Mouse (Mus musculus) fat pad, adult 2 months (tissue): ENCODE measurements around the gene Mrps16.

Experiments used
- DNase-seq: peaks from one replicate; pipeline ENCODE4 v3.0.0-alpha.2; 2011; ENCODE audit warnings: low read depth, low spot score; ENCODE audit errors: extremely low read depth

The Mrps16 gene

DNA sequence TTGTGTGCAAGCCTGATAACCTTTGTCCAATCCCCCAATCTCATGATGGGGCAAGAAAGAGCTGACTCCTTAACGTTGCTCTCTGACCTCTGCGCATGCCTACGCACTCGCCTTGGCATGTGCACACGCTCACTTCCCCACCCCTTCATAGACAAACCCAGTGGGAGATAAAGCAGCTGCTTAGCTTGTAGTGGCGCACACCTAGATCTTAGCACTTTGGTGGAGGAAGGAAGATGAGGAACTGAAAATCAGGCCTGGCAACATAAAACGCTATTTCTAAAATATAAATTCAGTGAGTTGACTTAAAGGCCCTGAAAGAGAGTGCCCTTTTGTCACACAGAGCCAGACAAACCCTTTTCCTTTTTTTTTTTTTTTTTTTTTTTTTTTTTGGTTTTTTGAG lies 22.6 kb downstream of the Mrps16 start:
- no peak for DNase-seq

DNA sequence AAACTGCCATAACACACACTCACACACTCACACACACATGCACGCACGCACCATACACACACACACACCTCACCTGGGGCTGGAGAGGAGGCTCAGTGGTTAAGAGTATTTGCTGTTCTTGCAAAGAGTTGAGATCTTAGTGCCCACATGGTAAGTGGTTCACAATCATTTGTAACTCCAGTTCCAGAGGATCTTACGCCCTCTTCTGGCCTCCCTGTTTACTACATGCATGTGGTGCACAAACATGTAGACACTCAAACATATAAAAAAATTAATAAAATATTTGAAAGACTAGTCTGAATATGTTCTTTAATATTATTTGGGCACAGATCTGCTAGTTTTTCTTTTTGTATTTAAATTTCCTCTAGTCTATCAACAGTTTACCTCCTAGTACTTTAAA lies 25.2 kb downstream of the Mrps16 start:
- no peak for DNase-seq

DNA sequence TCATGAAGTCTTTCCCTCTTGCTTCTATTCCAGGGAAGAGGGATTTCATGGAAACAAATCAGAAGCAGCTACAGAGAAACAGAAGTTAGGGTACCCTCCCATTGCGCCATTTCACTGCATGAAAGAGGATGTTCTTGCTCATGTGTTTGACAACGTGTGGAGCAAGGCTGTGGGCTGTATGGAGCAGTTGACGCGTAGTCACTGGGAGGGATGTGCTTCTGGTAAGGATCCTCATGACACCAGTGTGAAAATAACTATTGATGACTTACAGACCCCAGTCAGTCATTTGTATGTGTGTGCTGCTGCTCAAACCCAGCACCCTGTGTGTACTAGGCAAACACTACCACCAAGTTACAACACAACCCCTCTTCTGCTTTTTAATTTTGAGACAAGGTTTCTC lies 30.2 kb downstream of the Mrps16 start:
- no peak for DNase-seq

DNA sequence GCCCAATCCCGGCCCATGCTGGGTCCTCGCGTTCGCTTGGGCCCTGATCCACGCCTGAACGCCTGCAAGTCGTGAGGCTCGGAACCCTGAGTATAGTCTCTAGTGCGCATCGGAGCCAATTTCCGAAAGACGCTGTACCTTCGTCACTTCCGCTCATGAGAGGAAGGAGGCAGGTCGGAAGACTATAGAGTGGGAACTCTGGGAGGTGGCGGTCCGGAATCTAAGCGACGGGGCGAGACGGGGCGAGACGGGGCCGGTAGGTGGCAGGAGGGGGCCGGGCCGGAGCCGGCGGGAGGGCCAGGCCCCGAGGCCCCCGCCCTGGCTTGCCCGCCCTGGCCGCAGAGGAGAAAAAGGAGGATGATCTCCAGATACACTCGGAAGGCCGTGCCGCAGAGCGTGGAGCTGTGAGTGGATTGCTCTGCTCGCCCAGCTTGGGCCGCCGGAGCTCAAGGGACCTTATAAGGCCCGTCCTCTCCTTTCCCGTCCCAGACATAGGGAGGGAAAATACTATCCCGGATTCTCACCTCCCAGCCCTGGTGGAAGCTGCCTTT lies 45.4 kb downstream of the Mrps16 start, which contains the start of the genes Ecd and Fam149b:
Gene Ecd, minus strand, starts transcription at position 131 of the 551 bp plus-strand sequence.
Gene Fam149b, plus strand, starts transcription at position 172 of the 551 bp plus-strand sequence.
- peak; percentile 65 for DNase-seq

DNA sequence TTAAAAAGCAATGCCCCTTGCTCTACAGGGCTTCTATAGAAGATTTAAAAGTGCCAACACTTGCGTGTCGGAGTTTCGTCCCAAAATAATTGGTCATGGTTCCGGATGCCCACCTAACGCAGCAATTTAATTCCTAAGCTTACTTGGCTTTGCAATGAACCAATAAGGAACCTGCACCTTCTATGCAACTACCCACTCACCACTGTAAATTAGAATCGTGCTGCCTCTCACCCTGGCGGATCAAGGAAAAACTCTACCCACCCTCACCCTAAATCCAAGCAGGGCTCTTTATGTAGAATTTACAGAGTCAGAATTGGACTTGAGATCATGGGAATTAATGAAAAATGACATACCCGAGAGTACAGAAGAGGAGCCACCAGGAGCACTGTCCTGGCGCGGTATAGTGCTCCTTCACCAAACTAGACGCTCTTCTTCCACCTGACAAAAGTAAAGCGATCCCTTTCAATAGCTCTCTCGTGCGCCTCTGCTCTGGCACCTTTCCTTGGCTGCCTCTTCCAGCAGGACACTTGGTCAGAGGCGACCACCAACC lies 45.9 kb downstream of the Mrps16 start:
- DNase-seq = peak; percentile 7

DNA sequence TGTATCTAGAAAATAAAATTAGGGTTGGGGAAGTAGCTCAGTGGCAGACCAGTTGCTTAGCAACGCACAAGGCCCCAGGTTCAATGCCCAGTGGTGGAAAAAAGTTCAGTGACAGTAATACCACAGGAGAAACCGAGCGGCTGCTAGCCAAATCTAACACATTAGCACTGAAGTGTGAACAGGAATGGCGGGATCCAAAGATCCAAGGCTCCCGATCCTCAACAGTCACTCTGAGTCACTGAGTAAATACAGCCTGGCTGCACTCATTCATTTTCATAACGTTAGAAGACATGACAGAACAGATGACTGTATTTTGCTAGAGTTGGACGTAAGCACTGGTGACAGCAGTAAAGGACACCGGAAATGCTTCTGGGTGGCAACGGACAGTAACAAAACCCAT lies 47.5 kb downstream of the Mrps16 start:
- DNase-seq = no peak

DNA sequence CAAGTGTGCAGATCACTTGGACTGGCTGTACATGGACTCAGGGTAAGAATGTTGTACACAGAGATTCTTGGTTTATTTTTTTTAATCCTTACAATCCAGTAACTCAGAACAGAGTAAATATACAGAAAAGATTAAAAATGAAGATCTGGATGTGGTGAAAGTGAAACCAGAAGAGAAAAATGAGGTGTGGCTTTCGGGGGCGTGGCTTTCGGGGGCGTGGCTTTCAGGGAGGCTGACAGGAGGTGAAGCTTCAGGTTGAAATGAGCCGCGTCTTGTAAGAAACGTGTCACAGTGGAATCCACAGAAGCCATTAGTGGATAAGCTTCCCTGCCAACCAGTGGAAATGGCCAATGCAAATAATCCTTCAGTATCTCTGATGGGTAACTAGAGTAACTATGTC lies 52.6 kb downstream of the Mrps16 start:
- DNase-seq = no peak

DNA sequence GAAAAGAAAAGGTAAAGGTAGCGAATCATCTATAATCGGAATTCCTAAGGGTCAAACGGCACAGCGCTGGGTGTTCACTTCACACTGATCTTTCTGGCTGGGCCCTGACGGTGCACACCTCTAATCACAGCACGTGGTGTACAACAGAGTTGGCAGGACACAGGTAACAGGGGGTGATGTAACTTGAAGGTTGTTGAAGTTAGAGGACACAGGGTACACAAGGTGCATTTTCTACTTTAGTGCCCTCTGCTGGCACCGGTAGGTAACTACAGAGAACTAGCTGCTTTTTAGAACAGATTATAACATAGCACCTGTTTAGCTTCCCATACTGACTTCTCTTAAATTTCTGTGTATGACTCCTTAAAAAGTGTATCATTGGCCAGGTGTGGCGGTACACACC lies 53.3 kb downstream of the Mrps16 start:
- no peak for DNase-seq

DNA sequence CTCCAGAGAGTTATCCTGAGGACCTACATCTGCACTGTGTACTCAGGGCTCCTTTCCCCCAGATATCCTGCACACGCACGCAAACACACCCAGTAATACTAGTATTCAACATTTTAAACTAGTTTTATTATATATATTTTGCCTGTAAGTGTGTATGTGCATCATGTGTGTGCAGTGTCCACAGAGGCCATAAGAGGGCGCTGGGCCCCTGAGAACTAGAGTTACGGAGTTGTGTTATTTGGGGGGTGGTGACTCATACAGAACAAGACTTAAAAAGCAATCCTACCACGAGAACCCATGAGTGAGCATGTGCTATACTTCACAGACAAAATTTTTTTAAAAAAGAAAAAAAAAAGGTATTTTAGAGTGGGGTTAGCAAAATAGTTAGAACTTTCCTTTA lies 54.0 kb downstream of the Mrps16 start:
- DNase-seq = no peak
